Mouse (Mus musculus) G1E (cell line): ENCODE data around the gene Bhlha9.

Source experiments
- CTCF ChIP-seq: IDR thresholded peaks from 2 replicates; pipeline ENCODE4 v1.5.1; 2012; ENCODE audit warnings: low read depth, low read length, inconsistent platforms, mixed read lengths
- TAL1 ChIP-seq: conservative IDR thresholded peaks from 2 replicates; pipeline ENCODE4 v1.6.1; 2012; ENCODE audit warnings: low read depth, low read length, inconsistent platforms, mixed read lengths

DNA sequence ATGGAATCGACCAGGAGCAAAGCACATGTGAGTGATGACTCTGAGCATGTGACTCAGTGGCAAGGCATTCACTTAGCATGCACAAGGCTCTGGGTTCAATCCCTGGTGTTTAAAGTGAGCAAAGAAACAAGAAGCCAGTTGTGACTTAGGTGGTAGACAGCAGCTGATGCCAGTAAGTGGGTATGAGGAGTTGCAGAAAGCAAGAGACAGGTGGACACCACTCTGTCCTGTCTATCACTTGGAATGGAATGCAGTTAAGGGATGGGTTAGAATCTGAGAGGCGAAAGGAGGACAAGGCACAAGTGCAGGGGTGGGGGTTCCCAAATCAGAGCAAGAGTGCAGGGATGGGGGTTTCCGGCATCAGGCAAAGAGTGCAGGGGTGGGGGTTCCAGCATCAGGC, 19.8 kb downstream of the Bhlha9 start:
- TF ChIP-seq CTCF (no peak), TAL1 (no peak)
